21 mouse cellular contexts compared by ENCODE assay signal in genomic region chr7:135608208-135608607, GRCm38 (mm10).
A peak's percentile ranks its signal among the peaks of the same experiment; 100 is the strongest.
DNase-seq lines count a peak whose midpoint lies in the region; ATAC-seq and TF ChIP-seq lines count a peak whose summit lies in the region.
"Had no signal": no experiment of that assay in that cellular context is flagged by ENCODE, and none has a peak within 500 bp of the region (broad histone marks: within the 10 kb centered on the region; RNA-seq: fewer than 3 reads in every experiment).

No protein-coding gene starts in this region.

- no peak overlapping the region for H3K4me3 ChIP-seq in lung, postnatal 0 days (ENCODE audit: low read depth, low read length)
- no peak overlapping the region; the same call in 1 of the 2 replicates for H3K4me3 ChIP-seq in G1E (ENCODE audit: low read depth, low read length)
- no peak overlapping the region for H3K4me3 ChIP-seq in heart, postnatal 0 days (ENCODE audit: low read depth, low read length)
- no peak overlapping the region for H3K4me3 ChIP-seq in hindbrain, embryonic 11.5 days (ENCODE audit: low read depth, low read length)
- H3K4me3 ChIP-seq: embryonic facial prominence, embryonic 12.5 days; hindbrain, embryonic 10.5 days; limb, embryonic 13.5 days had no signal

- DNase-seq in heart, adult 8-10 months (ENCODE audit: low spot score): peak; percentile 50
- no peak for DNase-seq in heart, postnatal 10 days
- peak; percentile 24 for DNase-seq in lung, postnatal 0 days (ENCODE audit: low spot score)
- no peak for DNase-seq in lung, postnatal 14 days
- DNase-seq in G1E (ENCODE audit: low spot score): no peak
- DNase-seq in heart, postnatal 0 days (ENCODE audit: low spot score): peak; percentile 39
- DNase-seq in urinary bladder, postnatal 36 days (ENCODE audit: low spot score in 2 of 2): no peak
- no peak for DNase-seq in hindbrain, embryonic 11.5 days (ENCODE audit: low spot score)
- DNase-seq: adrenal gland, adult 8-10 months; cerebellum, adult 9-10 months; gastrocnemius, postnatal 36 days; kidney, adult 18-20 months; lung, embryonic 14.5 days; retina, postnatal 1 day had no signal

- H3K9me3 ChIP-seq in lung, postnatal 0 days (ENCODE audit: low read length): no peaks in the 10 kb centered on the region
- H3K9me3 ChIP-seq in G1E (replicated peaks): no peaks in the 10 kb centered on the region
- no peaks in the 10 kb centered on the region for H3K9me3 ChIP-seq in heart, postnatal 0 days (replicated peaks; ENCODE audit: control insufficient read depth, low read length)
- H3K9me3 ChIP-seq in hindbrain, embryonic 11.5 days (ENCODE audit: control insufficient read depth, low read length): no peaks in the 10 kb centered on the region
- H3K9me3 ChIP-seq: embryonic facial prominence, embryonic 12.5 days; hindbrain, embryonic 10.5 days; limb, embryonic 13.5 days had no signal

- 63% methylated on average over 4 of the region's 4 CpGs for WGBS in lung, postnatal 0 days
- WGBS in heart, postnatal 0 days: 41% methylated on average over 4 of the region's 4 CpGs
- WGBS in hindbrain, embryonic 11.5 days: 90% methylated on average over 4 of the region's 4 CpGs

- H3K27me3 ChIP-seq in lung, postnatal 0 days (replicated peaks; ENCODE audit: insufficient read depth, low read length): no peaks in the 10 kb centered on the region
- no peaks in the 10 kb centered on the region for H3K27me3 ChIP-seq in G1E (ENCODE audit: insufficient read depth, low read length)
- no peaks in the 10 kb centered on the region for H3K27me3 ChIP-seq in heart, postnatal 0 days (ENCODE audit: control insufficient read depth, insufficient read depth, low read length)
- no peaks in the 10 kb centered on the region for H3K27me3 ChIP-seq in hindbrain, embryonic 11.5 days (ENCODE audit: control insufficient read depth, insufficient read depth, low read length)
- H3K27me3 ChIP-seq: embryonic facial prominence, embryonic 12.5 days; limb, embryonic 13.5 days; Patski had no signal

- H3K36me3 ChIP-seq in lung, postnatal 0 days (ENCODE audit: insufficient read depth, low read length): no peaks in the 10 kb centered on the region
- H3K36me3 ChIP-seq in G1E (replicated peaks): peaks cover 95% of the 10 kb centered on the region
- H3K36me3 ChIP-seq in heart, postnatal 0 days (replicated peaks; ENCODE audit: control insufficient read depth, insufficient read depth, low read length): no peaks in the 10 kb centered on the region
- no peaks in the 10 kb centered on the region for H3K36me3 ChIP-seq in hindbrain, embryonic 11.5 days (ENCODE audit: control insufficient read depth, insufficient read depth, low read length)
- H3K36me3 ChIP-seq: embryonic facial prominence, embryonic 12.5 days; hindbrain, embryonic 10.5 days; limb, embryonic 13.5 days had no signal

- H3K4me2 ChIP-seq in lung, postnatal 0 days (replicated peaks; ENCODE audit: low read depth, low read length): no peak overlapping the region
- H3K4me2 ChIP-seq in heart, postnatal 0 days (ENCODE audit: low read depth, low read length): no peak overlapping the region
- H3K4me2 ChIP-seq in hindbrain, embryonic 11.5 days (replicated peaks; ENCODE audit: low read depth, low read length): no peak overlapping the region
- H3K4me2 ChIP-seq: embryonic facial prominence, embryonic 12.5 days; limb, embryonic 13.5 days; lung, embryonic 14.5 days had no signal

- 0 out of 2 replicates have a peak, but pooled peaks have one; percentile 12 for TF ChIP-seq EP300 in lung, postnatal 0 days (IDR thresholded peaks at IDR 0.05)
- TF ChIP-seq EP300 in heart, postnatal 0 days (IDR thresholded peaks at IDR 0.05; ENCODE audit: low read depth): peak; percentile 34; the same call in 1 of the 2 replicates

- H3K27ac ChIP-seq in lung, postnatal 0 days (ENCODE audit: low read length): no peak overlapping the region
- H3K27ac ChIP-seq in heart, postnatal 0 days (ENCODE audit: low read depth): peak overlapping the region; percentile 56
- no peak overlapping the region for H3K27ac ChIP-seq in hindbrain, embryonic 11.5 days (ENCODE audit: low read depth, low read length)
- H3K27ac ChIP-seq: embryonic facial prominence, embryonic 12.5 days; hindbrain, embryonic 10.5 days; kidney, postnatal 0 days; limb, embryonic 13.5 days had no signal

- peaks cover 14% of the 10 kb centered on the region; the same call in 1 of the 2 replicates for H3K4me1 ChIP-seq in lung, postnatal 0 days (ENCODE audit: insufficient read depth, low read depth, low read length)
- H3K4me1 ChIP-seq in G1E (ENCODE audit: insufficient read depth, low read depth, low read length): peaks cover 91% of the 10 kb centered on the region
- peaks cover 25% of the 10 kb centered on the region; the same call in 1 of the 2 replicates for H3K4me1 ChIP-seq in heart, postnatal 0 days (ENCODE audit: control insufficient read depth, insufficient read depth)
- H3K4me1 ChIP-seq in hindbrain, embryonic 11.5 days (replicated peaks; ENCODE audit: control insufficient read depth, insufficient read depth, low read length): no peaks in the 10 kb centered on the region

- H3K9ac ChIP-seq in lung, postnatal 0 days (replicated peaks; ENCODE audit: low read depth): no peak overlapping the region
- H3K9ac ChIP-seq in heart, postnatal 0 days (replicated peaks; ENCODE audit: low read depth, low read length): no peak overlapping the region
- no peak overlapping the region for H3K9ac ChIP-seq in hindbrain, embryonic 11.5 days (ENCODE audit: low read depth, low read length)
- H3K9ac ChIP-seq: embryonic facial prominence, embryonic 12.5 days; limb, embryonic 13.5 days; lung, embryonic 14.5 days had no signal

- intact Hi-C loops in heart, postnatal 10 days (cut with DNase I): no loop called here

- ATAC-seq in lung, postnatal 0 days: no peak
- ATAC-seq in G1E (ENCODE audit: extremely low read depth, insufficient number of reproducible peaks, low FRiP score, poor library complexity, severe bottlenecking): peak; percentile 25; the same call in 1 of the 2 replicates
- ATAC-seq in heart, postnatal 0 days (ENCODE audit: insufficient read depth, low read depth): no peak
- no peak for ATAC-seq in hindbrain, embryonic 11.5 days (ENCODE audit: low FRiP score)
- ATAC-seq: forebrain, embryonic 14.5 days; midbrain, embryonic 16.5 days; Patski had no signal

- no peak for TF ChIP-seq CTCF in lung, postnatal 0 days (IDR thresholded peaks at IDR 0.05)
- no peak for TF ChIP-seq CTCF in G1E (IDR thresholded peaks at IDR 0.05; ENCODE audit: low read depth, low read length)
- TF ChIP-seq CTCF in heart, postnatal 0 days (IDR thresholded peaks at IDR 0.05; ENCODE audit: low read depth): no peak

Comparison
In these comparisons a context has a peak if more than half of its experiments do, and no peak if none do; other contexts are left out.
1. DNase-seq: peak in heart, adult 8-10 months (single experiment), lung, postnatal 0 days (single experiment) and heart, postnatal 0 days (single experiment); none in heart, postnatal 10 days (0 of 2), lung, postnatal 14 days (single experiment), G1E (single experiment), urinary bladder, postnatal 36 days (0 of 2) and hindbrain, embryonic 11.5 days (single experiment).